Mouse (Mus musculus) erythroblast, embryonic 14.5 days (primary cell): ENCODE data around the gene Gigyf2.

Source experiments
- GATA1 ChIP-seq: IDR thresholded peaks from 2 replicates; pipeline ENCODE4 v1.6.1; 2012; ENCODE audit warnings: low read length, inconsistent platforms, mixed read lengths
- TAL1 ChIP-seq: IDR thresholded peaks from 3 replicates; pipeline ENCODE4 v1.6.1; 2012; ENCODE audit warnings: low read length, inconsistent platforms, mixed read lengths

DNA sequence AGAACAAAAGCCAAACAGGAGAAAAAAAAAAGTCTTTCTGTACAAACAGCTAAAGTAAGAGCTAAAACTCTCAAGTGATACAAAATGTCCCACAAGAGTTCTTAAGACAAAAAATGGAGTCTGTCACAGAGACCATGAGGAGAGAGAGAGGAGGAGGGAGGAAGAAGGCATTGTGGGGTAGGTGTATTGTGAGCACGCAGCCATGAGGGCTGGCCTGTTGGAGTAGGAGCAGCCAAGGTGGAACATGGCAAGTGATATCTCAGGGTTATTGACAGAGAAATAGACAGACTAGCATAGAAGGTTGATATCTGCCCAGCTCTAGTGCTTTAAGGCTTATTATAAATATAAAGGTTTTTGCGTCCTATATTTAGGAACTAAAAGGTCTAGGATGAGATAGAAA, 14.1 kb upstream of the Gigyf2 start:
- no peak for TF ChIP-seq GATA1
- no peak for TF ChIP-seq TAL1
